Mouse (Mus musculus) lung, adult 2 months (tissue): ENCODE data around the gene Ltb. TPM values are rescaled to one million over a fixed set of nuclear protein-coding genes. Genes with fewer than 3 reads are reported as not detected.
A peak's percentile ranks its signal among the peaks of the same experiment; 100 is the strongest.

Source experiments
- DNase-seq: peaks from one replicate; pipeline ENCODE4 v3.0.0; 2022
- H3K4me1 ChIP-seq: fragments of 200-500 bp; 2 replicates; pipeline ENCODE4 v1.6.1; 2011; ENCODE audit warnings: low read length; ENCODE audit not compliant: control insufficient read depth, insufficient read depth
- H3K4me3 ChIP-seq: fragments of 200-500 bp; replicated peaks from 2 replicates; pipeline ENCODE3; 2011; ENCODE audit warnings: low read depth, mild to moderate bottlenecking, control low read depth, low read length; ENCODE audit errors: extremely low read depth
- CTCF ChIP-seq: fragments of 200-500 bp; IDR thresholded peaks from 2 replicates; pipeline ENCODE4 v1.5.1; 2011; ENCODE audit warnings: mild to moderate bottlenecking, low read length, control low read depth; ENCODE audit not compliant: insufficient read depth
- POLR2A ChIP-seq: fragments of 200-500 bp; IDR thresholded peaks from 2 replicates; pipeline ENCODE4 v1.6.1; 2011; ENCODE audit warnings: low read depth, mild to moderate bottlenecking, control low read depth, low read length, borderline replicate concordance; ENCODE audit errors: extremely low read depth
- WGBS: fragments of 180-500 bp; shearing (Covaris S2); methylation state at CpG from one replicate; pipeline ENCODE4 v1.1.7; 2018; 5-methylcytosine and 5-hydroxymethylcytosine counted together
- polyA plus RNA-seq: library from polyadenylated mRNA; depleted of rRNA; stranded (reverse); fragments of >200 nt; gene quantifications from 2 replicates; pipeline ENCODE4 v1.2.3, GENCODE M21; 2012; rRNA removed

Gene Ltb
- 28.1 and 29.9 TPM in 2 replicates for polyA plus RNA-seq

- Histone ChIP-seq H3K4me3 (peak within 1 kb of the TSS; percentile 45), H3K4me1 (peaks cover 6% of the 10 kb centered on the region)
- TF ChIP-seq CTCF, result no peak
- TF ChIP-seq POLR2A, result no peak
- 45% methylated on average over 28 of the region's 28 CpGs for WGBS
- no peak for DNase-seq
Measured at GRCm38 (mm10) chr17:35193881-35194843, at the start of gene Ltb. TSS of gene Ltb (plus strand) at chr17:35194439.

DNA sequence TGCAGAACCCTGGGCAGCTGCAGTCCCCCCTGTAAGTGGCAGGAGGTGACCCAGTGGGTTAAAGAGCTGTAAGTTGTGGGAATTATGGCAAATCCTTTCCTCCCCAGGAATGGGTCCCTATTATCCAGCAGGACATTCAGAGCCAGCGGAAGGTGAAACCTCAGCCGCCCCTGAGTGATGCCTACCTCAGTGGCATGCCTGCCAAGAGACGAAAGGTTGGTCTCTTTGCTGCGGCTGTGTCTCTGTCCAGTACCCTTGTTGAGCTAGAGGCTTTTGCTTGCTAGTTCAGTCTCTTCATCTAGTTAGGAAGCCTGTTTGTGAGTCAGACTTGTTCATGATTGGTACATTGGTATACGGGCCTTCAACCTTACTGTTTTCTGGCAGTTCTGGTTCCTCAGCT lies 48.1 kb upstream of the Ltb start:
- Histone ChIP-seq H3K4me3 (no peak overlapping the region), H3K4me1 (no peaks in the 10 kb centered on the region)
- DNase-seq, result no peak
- no peak for TF ChIP-seq POLR2A
- WGBS, result 74% methylated on average over 5 of the region's 5 CpGs

DNA sequence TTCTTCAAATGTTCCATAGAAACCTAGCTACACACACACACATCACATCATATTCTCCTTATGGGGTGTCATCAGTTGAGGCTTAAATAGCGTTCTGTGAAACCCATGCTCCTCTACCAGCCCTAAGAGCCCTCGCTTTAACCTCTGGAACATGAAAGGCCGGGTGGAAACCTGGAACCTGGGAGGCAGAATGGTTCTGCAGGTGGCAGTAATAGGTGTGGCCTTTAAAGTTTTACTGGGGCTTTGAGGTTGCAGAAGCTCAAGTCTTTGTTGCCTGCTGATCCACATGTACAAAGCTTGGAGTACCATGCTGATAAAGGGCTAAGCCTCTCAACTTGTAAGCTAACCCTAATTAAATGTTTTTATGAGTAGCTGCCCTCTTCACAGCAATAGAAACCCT lies 46.9 kb upstream of the Ltb start:
- no peak for TF ChIP-seq POLR2A
- no peak for TF ChIP-seq CTCF
- no peak overlapping the region for H3K4me3 ChIP-seq
- DNase-seq, result no peak

GRCm38 (mm10) chr17:35147922-35148639 lies 46.2 kb upstream of the Ltb start:
- 52% methylated on average over 5 of the region's 5 CpGs for WGBS
- no peak for TF ChIP-seq CTCF
- no peak for TF ChIP-seq POLR2A
- Histone ChIP-seq H3K4me3 (no peak overlapping the region), H3K4me1 (no peaks in the 10 kb centered on the region)
- no peak for DNase-seq

More for the DNA sequence above, 46.9 kb upstream of the Ltb start:
- no peaks in the 10 kb centered on the region for H3K4me1 ChIP-seq
- 64% methylated on average over 3 of the region's 3 CpGs for WGBS

GRCm38 (mm10) chr17:35152121-35152520 lies 42.1 kb upstream of the Ltb start:
- 92% methylated on average over 4 of the region's 4 CpGs for WGBS
- Histone ChIP-seq H3K4me1 (no peaks in the 10 kb centered on the region), H3K4me3 (no peak overlapping the region)
- DNase-seq, result no peak
- TF ChIP-seq POLR2A, result no peak
- no peak for TF ChIP-seq CTCF

- 85% methylated on average over 9 of the region's 9 CpGs for WGBS
- no peak for TF ChIP-seq CTCF
- TF ChIP-seq POLR2A, result no peak
- DNase-seq, result no peak
- Histone ChIP-seq H3K4me3 (no peak overlapping the region), H3K4me1 (no peaks in the 10 kb centered on the region)
Measured at GRCm38 (mm10) chr17:35153077-35153476, 41.2 kb upstream of the Ltb start.

GRCm38 (mm10) chr17:35153931-35154330 lies 40.3 kb upstream of the Ltb start:
- TF ChIP-seq CTCF, result no peak
- TF ChIP-seq POLR2A, result no peak
- 77% methylated on average over 4 of the region's 4 CpGs for WGBS

GRCm38 (mm10) chr17:35154616-35155015 lies 39.6 kb upstream of the Ltb start:
- no peak for DNase-seq
- 82% methylated on average over 7 of the region's 7 CpGs for WGBS
- Histone ChIP-seq H3K4me1 (no peaks in the 10 kb centered on the region), H3K4me3 (no peak overlapping the region)
- TF ChIP-seq CTCF (no peak), POLR2A (no peak)

More at GRCm38 (mm10) chr17:35153931-35154330, 40.3 kb upstream of the Ltb start:
- H3K4me1 ChIP-seq, result no peaks in the 10 kb centered on the region
- DNase-seq, result no peak
- no peak overlapping the region for H3K4me3 ChIP-seq

GRCm38 (mm10) chr17:35155451-35155850 lies 38.8 kb upstream of the Ltb start:
- WGBS, result 87% methylated on average over 12 of the region's 12 CpGs
- TF ChIP-seq CTCF (no peak), POLR2A (no peak)
- Histone ChIP-seq H3K4me3 (no peak overlapping the region), H3K4me1 (no peaks in the 10 kb centered on the region)
- DNase-seq, result no peak

DNA sequence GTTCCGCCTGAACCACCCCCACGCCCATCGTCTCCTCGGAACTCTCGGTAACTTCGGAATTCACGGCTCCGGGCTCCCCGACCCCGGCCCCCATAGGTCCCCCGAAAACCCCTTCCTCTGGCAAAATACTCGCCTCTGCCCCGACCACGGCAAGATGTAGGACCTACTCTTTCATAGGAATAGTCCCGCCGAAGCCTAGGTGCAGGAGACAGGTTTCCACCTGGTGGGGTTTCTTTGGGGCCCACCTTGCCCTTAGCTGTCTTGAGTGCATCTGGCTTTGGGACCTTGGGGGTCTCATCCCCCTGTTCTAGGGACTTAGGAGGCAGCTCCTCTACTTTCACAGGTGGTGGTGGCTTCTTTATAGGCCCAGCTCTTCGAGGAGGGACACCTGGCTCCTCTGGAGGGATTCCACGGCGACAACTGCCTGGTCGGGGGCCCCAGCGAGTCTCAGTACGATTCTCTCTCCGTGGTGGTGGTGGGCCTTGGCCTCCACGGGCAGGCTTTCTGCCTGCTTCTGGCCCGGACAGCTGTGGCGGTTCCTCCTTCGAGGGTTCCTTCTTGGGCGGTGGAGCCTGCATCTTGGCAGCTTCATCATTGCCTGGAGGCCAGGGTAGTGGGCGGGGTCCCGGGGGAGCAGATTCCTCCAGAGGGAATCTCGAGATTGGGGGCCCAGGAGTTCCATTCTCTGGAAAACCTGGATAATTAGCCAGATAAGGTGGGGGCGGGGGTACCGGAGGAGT lies 37.6 kb upstream of the Ltb start:
- 82% methylated on average over 33 of the region's 33 CpGs for WGBS
- DNase-seq, result no peak
- TF ChIP-seq POLR2A, result no peak
- TF ChIP-seq CTCF, result no peak
- Histone ChIP-seq H3K4me3 (no peak overlapping the region), H3K4me1 (peaks cover 3% of the 10 kb centered on the region)
